Mouse (Mus musculus) bone marrow macrophage, adult 2 months (primary cell): ENCODE data around the gene 4930524B15Rik. TPM values are rescaled to one million over a fixed set of nuclear protein-coding genes. Genes with fewer than 3 reads are reported as not detected.
"Not testable (repeated sequence)": the region's sequence is repeated elsewhere in the genome, so short reads cannot be mapped to it uniquely, and the experiment has no call there.

Experiments
- H3K27ac ChIP-seq: 2 replicates; pipeline ENCODE4 v1.5.1; 2012; ENCODE audit warnings: low read depth, low read length; ENCODE audit not compliant: insufficient read depth
- H3K4me1 ChIP-seq: 2 replicates; pipeline ENCODE4 v1.6.1; 2012; ENCODE audit warnings: low read length; ENCODE audit not compliant: control insufficient read depth, insufficient read depth
- H3K4me3 ChIP-seq: 2 replicates; pipeline ENCODE4 v1.5.1; 2012; ENCODE audit warnings: mild to moderate bottlenecking, low read length, moderate library complexity; ENCODE audit not compliant: insufficient read depth
- CTCF ChIP-seq: IDR thresholded peaks from 2 replicates; pipeline ENCODE4 v1.5.1; 2012; ENCODE audit warnings: low read depth, mild to moderate bottlenecking, low read length, moderate library complexity
- POLR2A ChIP-seq: IDR thresholded peaks from 2 replicates; pipeline ENCODE4 v1.6.1; 2012; ENCODE audit warnings: mild to moderate bottlenecking, low read depth, low read length, borderline replicate concordance
- polyA plus RNA-seq: library from polyadenylated mRNA; stranded (reverse); fragments of >200 nt; gene quantifications from 2 replicates; pipeline ENCODE4 v1.2.4, GENCODE M21; 2012; ENCODE audit not compliant: missing spikeins, insufficient read depth, insufficient read length

The 4930524B15Rik gene
- polyA plus RNA-seq, 1 experiment = not detected

DNA sequence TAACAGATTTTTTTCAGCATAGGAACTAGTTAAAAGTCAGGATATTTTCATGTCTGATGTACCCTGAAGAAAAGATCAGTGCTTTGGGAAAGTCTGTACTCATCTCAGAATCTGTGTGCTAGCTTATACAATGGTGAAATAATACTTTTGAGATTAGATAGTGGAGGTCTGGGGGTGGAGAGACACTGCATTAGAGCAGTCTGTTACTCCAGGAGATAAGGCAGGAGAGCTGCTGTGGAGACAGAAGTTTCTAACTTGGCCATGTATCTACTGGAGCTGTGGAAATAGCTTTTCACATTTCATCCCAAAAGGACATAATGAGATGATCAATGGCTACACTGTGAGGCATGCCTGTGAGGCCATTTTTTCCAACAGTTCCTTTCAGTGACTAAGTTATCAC, 17.9 kb downstream of the 4930524B15Rik start:
- Histone ChIP-seq H3K4me1 (no peaks in the 10 kb centered on the region), H3K4me3 (no peak overlapping the region), H3K27ac (no peak overlapping the region)
- TF ChIP-seq CTCF = no peak
- no peak for TF ChIP-seq POLR2A

DNA sequence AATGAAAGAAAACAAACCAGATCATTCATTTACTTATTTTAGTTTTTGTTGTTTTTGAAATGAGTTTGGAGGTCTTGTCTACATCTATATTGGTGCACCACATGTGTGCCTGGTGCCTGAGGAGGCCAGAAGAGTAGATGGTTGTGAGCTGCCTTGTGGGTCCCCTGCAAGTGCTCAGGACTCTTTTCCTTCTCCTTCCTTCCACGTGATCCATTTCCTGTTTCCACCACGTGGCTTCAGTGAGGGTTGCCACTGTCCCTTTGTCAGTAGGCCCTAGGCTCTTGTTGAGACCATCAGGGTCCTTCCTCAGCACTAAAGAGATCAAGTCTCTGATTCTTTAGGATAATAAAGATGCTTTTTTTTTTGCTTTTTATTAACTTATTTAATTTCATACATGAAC, 19.4 kb downstream of the 4930524B15Rik start:
- Histone ChIP-seq H3K4me3 (no peak overlapping the region), H3K4me1 (no peaks in the 10 kb centered on the region), H3K27ac (no peak overlapping the region)
- TF ChIP-seq CTCF (no peak), POLR2A (no peak)

DNA sequence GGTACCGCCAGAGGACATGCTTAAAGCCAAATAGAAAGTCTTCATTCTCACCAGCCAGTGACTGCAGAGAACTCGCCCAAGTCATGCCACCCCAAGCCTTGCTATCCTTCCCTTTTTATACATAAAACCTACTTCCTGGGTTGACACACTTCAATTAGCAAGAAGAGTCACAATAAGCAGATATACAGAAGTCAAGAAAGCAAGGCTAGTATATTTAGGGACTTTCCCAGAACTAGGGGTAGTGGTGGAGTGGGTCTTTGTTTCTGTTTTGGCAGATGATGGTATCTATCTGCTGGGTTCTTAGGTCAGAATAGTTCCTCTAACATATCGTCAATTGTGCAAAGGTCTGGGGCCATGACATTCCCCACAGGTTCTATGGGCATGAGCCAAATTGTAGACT, 27.1 kb downstream of the 4930524B15Rik start:
- H3K4me1 ChIP-seq = no peaks in the 10 kb centered on the region
- TF ChIP-seq CTCF (no peak), POLR2A (no peak)
- H3K4me3 ChIP-seq = no peak overlapping the region
- no peak overlapping the region for H3K27ac ChIP-seq

DNA sequence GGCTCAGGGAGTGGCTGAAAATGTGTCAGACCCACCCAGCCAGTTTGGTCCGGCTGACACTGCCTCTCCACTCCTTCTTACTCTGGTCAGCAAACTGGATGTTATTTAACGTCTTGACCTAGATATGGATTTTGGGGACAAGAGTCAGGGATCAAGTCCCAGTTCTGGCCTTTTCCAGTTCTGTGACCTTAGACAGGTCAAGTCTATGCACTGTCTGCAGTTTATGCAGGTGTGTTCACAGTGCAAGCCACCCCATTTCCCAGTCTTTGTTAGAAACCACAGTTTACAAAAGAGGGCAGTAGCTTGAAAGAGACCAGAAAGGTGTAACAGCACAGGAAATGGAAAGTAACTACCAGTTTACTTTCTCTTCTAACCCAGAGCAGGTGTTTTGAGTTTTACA, 34.3 kb downstream of the 4930524B15Rik start:
- Histone ChIP-seq H3K4me1 (no peaks in the 10 kb centered on the region), H3K4me3 (no peak overlapping the region), H3K27ac (no peak overlapping the region)
- TF ChIP-seq POLR2A (no peak), CTCF (no peak)

DNA sequence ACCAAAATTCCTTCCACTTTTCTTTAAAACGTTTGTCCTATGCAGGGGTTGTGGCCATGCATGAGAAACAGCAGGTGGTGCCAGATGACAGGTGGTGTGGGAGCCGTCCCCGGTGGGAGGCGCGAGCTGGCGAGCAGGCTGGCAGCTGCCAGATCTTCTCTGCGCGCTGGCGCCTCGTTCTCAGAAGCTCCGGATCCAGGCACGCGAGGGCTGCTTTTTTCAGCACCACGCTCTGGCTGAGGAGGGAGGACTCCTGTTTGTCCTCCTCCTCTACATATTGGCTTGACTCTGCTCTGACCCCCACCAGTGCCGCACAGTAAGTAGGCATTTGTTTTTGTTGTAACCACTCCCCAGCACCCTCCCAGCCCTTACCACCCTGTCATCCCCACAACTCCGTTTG, 34.9 kb downstream of the 4930524B15Rik start, which contains the start of gene Nsg2:
TSS of gene Nsg2 (plus strand) at position 183 of the 400 bp plus-strand sequence.
- TF ChIP-seq CTCF (no peak), POLR2A (no peak)
- Histone ChIP-seq H3K4me3 (no peak within 1 kb of the TSS), H3K27ac (no peak within 1 kb of the TSS), H3K4me1 (no peaks in the 10 kb centered on the region)

DNA sequence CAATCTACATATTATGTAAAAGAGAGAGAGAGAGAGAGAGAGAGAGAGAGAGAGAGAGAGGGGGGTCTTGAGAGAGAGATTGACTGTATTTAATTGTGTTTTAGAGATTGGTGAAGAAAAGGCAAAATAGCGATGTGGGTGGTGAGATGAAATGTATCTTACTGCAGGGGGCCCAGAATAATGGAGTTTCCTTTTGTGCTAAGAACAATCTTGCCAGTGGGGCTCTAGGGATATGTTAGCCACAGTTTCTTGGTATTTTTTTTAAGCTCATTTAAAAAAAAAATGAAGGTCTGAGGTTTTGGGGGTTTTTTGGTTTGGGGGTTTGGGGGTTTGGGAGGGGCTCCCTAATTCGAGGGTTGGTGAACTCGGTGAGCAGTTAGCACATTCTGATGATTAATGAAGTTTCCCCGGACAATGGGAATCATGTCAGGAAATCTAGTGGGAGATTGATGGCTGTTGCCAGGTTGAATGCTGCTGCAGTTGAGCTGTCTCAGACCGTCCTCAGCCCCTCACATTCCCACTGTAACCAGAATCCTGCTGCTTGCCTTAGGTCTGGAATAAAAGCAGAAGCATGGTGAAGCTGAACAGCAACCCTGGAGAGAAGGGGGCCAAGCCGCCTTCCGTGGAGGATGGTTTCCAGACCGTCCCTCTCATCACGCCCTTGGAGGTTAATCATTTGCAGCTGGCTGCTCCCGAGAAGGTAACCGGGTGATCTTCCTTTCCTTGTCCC, 36.0 kb downstream of the 4930524B15Rik start:
- no peak overlapping the region for H3K27ac ChIP-seq
- TF ChIP-seq POLR2A (no peak), CTCF (no peak)
- H3K4me1 ChIP-seq = no peaks in the 10 kb centered on the region
- no peak overlapping the region for H3K4me3 ChIP-seq

DNA sequence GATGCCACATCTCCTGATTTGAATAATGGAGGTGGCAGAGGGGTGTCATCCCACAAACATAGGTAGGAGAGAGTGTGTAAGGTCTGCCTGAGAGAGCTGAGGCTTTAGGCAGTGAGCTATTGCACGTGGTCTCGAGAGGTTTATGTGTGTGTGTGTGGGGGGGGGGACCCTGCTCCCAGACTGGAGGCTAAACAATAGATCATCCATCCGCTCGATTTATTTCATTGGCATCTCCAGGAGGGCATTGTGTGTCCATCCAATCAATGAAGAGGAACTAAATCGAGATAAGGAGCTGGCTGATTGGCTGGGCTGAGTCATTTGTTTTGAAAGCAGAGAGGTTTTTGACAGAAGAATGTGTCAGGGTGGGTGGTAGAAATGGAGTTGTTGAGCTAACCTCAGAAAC, 37.3 kb downstream of the 4930524B15Rik start:
- H3K4me1 ChIP-seq = no peaks in the 10 kb centered on the region
- H3K4me3 ChIP-seq = no peak overlapping the region
- no peak overlapping the region for H3K27ac ChIP-seq
- TF ChIP-seq POLR2A = no peak
- TF ChIP-seq CTCF = no peak

DNA sequence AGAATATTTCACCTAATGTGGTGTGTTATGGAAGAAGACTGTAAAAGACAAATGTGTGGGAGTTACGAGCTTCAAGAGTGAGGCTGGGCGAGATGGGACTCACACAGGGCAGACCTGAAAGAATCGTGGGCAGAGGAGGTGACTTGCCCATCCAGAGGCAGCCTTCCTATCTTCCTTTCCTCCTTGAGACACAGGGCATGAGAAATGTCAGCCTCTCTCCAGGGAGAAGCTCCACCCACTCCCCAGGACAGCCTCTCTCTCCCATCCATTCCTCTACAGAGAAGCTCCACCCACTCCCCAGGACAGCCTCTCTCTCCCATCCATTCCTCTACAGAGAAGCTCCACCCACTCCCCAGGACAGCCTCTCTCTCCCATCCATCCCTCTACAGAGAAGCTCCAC, 42.7 kb downstream of the 4930524B15Rik start:
- H3K4me1 ChIP-seq, H3K4me3 ChIP-seq, H3K27ac ChIP-seq: not testable (repeated sequence)

DNA sequence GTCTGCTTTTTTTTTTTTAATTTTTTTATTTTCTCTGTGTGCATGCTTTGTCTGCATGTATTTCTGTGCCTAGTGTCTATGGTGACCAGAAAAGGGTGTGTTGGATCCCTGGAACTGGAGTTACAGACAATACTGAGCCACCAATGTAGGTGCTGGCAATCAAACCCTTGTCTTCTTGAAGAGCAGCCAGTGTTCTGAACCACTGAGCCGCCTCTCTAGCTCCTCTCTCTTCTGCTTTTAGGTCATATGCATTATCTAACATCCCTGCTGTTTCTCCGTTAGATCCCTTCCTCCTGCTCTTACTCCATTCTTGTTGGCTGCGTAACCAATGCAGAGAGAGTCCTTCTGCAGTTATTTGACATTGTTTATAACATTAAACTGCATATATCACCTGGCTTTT, 43.5 kb downstream of the 4930524B15Rik start:
- no peak for TF ChIP-seq POLR2A
- no peak for TF ChIP-seq CTCF
- Histone ChIP-seq H3K4me3 (no peak overlapping the region), H3K27ac (no peak overlapping the region), H3K4me1 (no peaks in the 10 kb centered on the region)

DNA sequence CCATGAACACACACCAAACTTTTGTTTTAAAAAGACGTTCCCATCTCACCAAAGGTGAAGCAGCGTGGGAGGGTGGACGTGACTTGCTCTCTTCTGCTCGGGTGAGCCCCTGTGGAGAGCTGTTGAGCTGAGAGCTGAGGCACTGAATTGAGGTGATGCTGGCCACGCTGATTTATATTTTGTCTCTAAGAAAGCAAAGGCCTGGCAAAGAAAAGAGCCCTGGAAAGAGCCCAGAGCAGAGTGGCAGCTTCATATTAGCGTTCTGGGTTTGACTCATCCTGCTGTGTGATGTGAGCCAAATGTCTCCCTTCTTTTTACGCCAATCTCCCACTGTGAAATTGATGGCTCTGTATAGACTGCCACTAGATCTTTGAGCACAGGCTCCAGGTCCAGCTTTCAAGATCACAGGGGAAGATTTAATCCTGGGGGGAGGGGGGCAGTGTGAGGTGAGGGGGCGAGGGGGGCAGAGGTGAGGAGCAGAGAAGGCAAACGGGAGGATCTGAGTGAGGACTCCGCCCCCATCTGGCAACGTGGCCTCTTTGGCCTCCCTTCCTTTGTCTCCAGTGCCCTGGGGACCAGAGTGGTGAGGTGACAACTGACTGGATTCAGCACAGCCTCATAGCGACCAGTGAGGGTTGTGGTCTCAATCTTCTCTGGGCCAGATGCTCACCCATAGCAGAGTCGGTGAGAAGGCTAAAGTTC, 44.7 kb downstream of the 4930524B15Rik start:
- no peak for TF ChIP-seq POLR2A
- no peak for TF ChIP-seq CTCF
- Histone ChIP-seq H3K4me3 (no peak overlapping the region), H3K27ac (no peak overlapping the region), H3K4me1 (no peaks in the 10 kb centered on the region)
